Mouse (Mus musculus) liver, embryonic 16.5 days (tissue): ENCODE data around the gene Ranbp3l. TPM values are rescaled to one million over a fixed set of nuclear protein-coding genes. Genes with fewer than 3 reads are reported as not detected.

Source experiments
- ATAC-seq: fragments of 200-750 bp; cut with Nextera tagmentation; 2 replicates; pipeline ENCODE4 v1.8.0; 2017; ENCODE audit warnings: low read depth, mild to moderate bottlenecking, moderate number of reproducible peaks, moderate library complexity
- H3K27ac ChIP-seq: fragments of 300-500 bp; sonication (generic); 2 replicates; pipeline ENCODE4 v1.5.1; 2014; ENCODE audit warnings: mild to moderate bottlenecking, low read length
- H3K27me3 ChIP-seq: fragments of 300-500 bp; sonication (generic); 2 replicates; pipeline ENCODE4 v1.6.1; 2014; ENCODE audit warnings: low read depth, low read length, mixed read lengths; ENCODE audit not compliant: control insufficient read depth, insufficient read depth
- H3K36me3 ChIP-seq: fragments of 300-500 bp; sonication (generic); 2 replicates; pipeline ENCODE4 v1.6.1; 2014; ENCODE audit warnings: mild to moderate bottlenecking; ENCODE audit not compliant: control insufficient read depth, insufficient read depth
- H3K4me1 ChIP-seq: fragments of 300-500 bp; sonication (generic); 2 replicates; pipeline ENCODE4 v1.6.1; 2014; ENCODE audit warnings: low read depth, low read length, mixed read lengths; ENCODE audit not compliant: control insufficient read depth
- H3K4me2 ChIP-seq: fragments of 300-500 bp; sonication (generic); 2 replicates; pipeline ENCODE4 v1.6.1; 2014; ENCODE audit warnings: low read depth, low read length, mixed read lengths
- H3K4me3 ChIP-seq: fragments of 300-500 bp; sonication (generic); 2 replicates; pipeline ENCODE4 v1.5.1; 2014; ENCODE audit warnings: low read depth, mild to moderate bottlenecking, low read length
- H3K9ac ChIP-seq: fragments of 300-500 bp; sonication (generic); 2 replicates; pipeline ENCODE4 v1.6.1; 2014; ENCODE audit warnings: low read depth, low read length
- H3K9me3 ChIP-seq: fragments of 300-500 bp; sonication (generic); replicated peaks from 2 replicates; pipeline ENCODE4 v1.6.1; 2016; ENCODE audit warnings: low read length; ENCODE audit not compliant: control insufficient read depth
- WGBS: fragments of 180-500 bp; shearing (Covaris S2); extraction: QIAGEN DNeasy Blood & Tissue Kit; methylation state at CpG from one replicate; pipeline ENCODE4 v1.1.7; 2014; ENCODE audit not compliant: insufficient replicate concordance; 5-methylcytosine and 5-hydroxymethylcytosine counted together
- polyA plus RNA-seq: library from polyadenylated mRNA; unstranded; fragments of >200 nt; fragmentation: Nextera tagmentation; extraction: Ambion mirVana; gene quantifications from 2 replicates; pipeline ENCODE4 v1.2.1, GENCODE M21; 2015

The Ranbp3l gene
- polyA plus RNA-seq, 1 experiment from 2014 or later, result 1.1 TPM

- no peak overlapping the region for H3K27ac ChIP-seq
- WGBS, result 72% methylated on average over 7 of the region's 7 CpGs
- H3K4me3 ChIP-seq, result no peak overlapping the region
- no peak; the same call in 1 of the 2 replicates for ATAC-seq
- no peaks in the 10 kb centered on the region for H3K9me3 ChIP-seq
- no peak overlapping the region for H3K9ac ChIP-seq
- H3K4me1 ChIP-seq, result no peaks in the 10 kb centered on the region
- no peak overlapping the region for H3K4me2 ChIP-seq
- no peaks in the 10 kb centered on the region for H3K36me3 ChIP-seq
- H3K27me3 ChIP-seq, result no peaks in the 10 kb centered on the region
Measured at GRCm38 (mm10) chr15:9061150-9061882, 93.6 kb downstream of the Ranbp3l start.

GRCm38 (mm10) chr15:9068881-9069280, 101.1 kb downstream of the Ranbp3l start:
- Histone ChIP-seq H3K9ac (no peak overlapping the region), H3K4me2 (peak overlapping the region; percentile 22), H3K4me3 (no peak overlapping the region)

GRCm38 (mm10) chr15:9070353-9070752, 102.6 kb downstream of the Ranbp3l start:
- Histone ChIP-seq H3K4me3 (peak overlapping the region; percentile 100), H3K9ac (peak overlapping the region; percentile 86), H3K36me3 (no peaks in the 10 kb centered on the region), H3K4me1 (peaks cover 23% of the 10 kb centered on the region), H3K9me3 (no peaks in the 10 kb centered on the region), H3K27ac (peak overlapping the region; percentile 97), H3K27me3 (no peaks in the 10 kb centered on the region), H3K4me2 (peak overlapping the region; percentile 88)
- WGBS, result under 1% methylated on average over 3 of the region's 3 CpGs
- ATAC-seq, result peak; percentile 5

More at GRCm38 (mm10) chr15:9068881-9069280, 101.1 kb downstream of the Ranbp3l start:
- peaks cover 14% of the 10 kb centered on the region for H3K4me1 ChIP-seq
- 68% methylated on average over 4 of the region's 4 CpGs for WGBS
- no peaks in the 10 kb centered on the region for H3K27me3 ChIP-seq
- H3K36me3 ChIP-seq, result no peaks in the 10 kb centered on the region
- H3K9me3 ChIP-seq, result no peaks in the 10 kb centered on the region
- ATAC-seq, result no peak
- H3K27ac ChIP-seq, result peak overlapping the region; percentile 73

GRCm38 (mm10) chr15:9070912-9071555, 103.3 kb downstream of the Ranbp3l start, which contains the start of gene Nadk2:
TSS of gene Nadk2 (plus strand) at chr15:9071260.
- Histone ChIP-seq H3K27ac (peak within 1 kb of the TSS; percentile 98), H3K9me3 (no peaks in the 10 kb centered on the region), H3K27me3 (no peaks in the 10 kb centered on the region), H3K9ac (peak within 1 kb of the TSS; percentile 100), H3K4me2 (peak within 1 kb of the TSS; percentile 89), H3K36me3 (no peaks in the 10 kb centered on the region), H3K4me3 (peak within 1 kb of the TSS; percentile 100), H3K4me1 (peaks cover 29% of the 10 kb centered on the region)
- peak; percentile 91 for ATAC-seq
- under 1% methylated on average over 37 of the region's 54 CpGs for WGBS

- no peak for ATAC-seq
- under 1% methylated on average over 54 of the region's 66 CpGs for WGBS
- Histone ChIP-seq H3K27ac (peak overlapping the region; percentile 98), H3K4me2 (peak overlapping the region; percentile 89), H3K9ac (peak overlapping the region; percentile 100), H3K4me3 (peak overlapping the region; percentile 100), H3K36me3 (no peaks in the 10 kb centered on the region), H3K4me1 (peaks cover 38% of the 10 kb centered on the region), H3K9me3 (no peaks in the 10 kb centered on the region), H3K27me3 (no peaks in the 10 kb centered on the region)
Measured at GRCm38 (mm10) chr15:9071556-9072544, 104.1 kb downstream of the Ranbp3l start.

GRCm38 (mm10) chr15:9072630-9073029, 104.9 kb downstream of the Ranbp3l start:
- Histone ChIP-seq H3K4me2 (peak overlapping the region; percentile 89), H3K27me3 (no peaks in the 10 kb centered on the region), H3K4me1 (peaks cover 41% of the 10 kb centered on the region), H3K27ac (peak overlapping the region; percentile 98), H3K9me3 (no peaks in the 10 kb centered on the region), H3K9ac (peak overlapping the region; percentile 100), H3K36me3 (no peaks in the 10 kb centered on the region), H3K4me3 (peak overlapping the region; percentile 100)
- WGBS, result under 1% methylated on average over 5 of the region's 5 CpGs
- ATAC-seq, result no peak

- Histone ChIP-seq H3K36me3 (no peaks in the 10 kb centered on the region), H3K4me3 (peak overlapping the region; percentile 100), H3K9ac (peak overlapping the region; percentile 100), H3K27ac (peak overlapping the region; percentile 98), H3K4me2 (peak overlapping the region; percentile 89), H3K27me3 (no peaks in the 10 kb centered on the region), H3K9me3 (no peaks in the 10 kb centered on the region), H3K4me1 (peaks cover 45% of the 10 kb centered on the region)
- WGBS, result 6% methylated on average over 12 of the region's 12 CpGs
- ATAC-seq, result no peak
Measured at GRCm38 (mm10) chr15:9073067-9073608, 105.4 kb downstream of the Ranbp3l start.

GRCm38 (mm10) chr15:9073684-9074083, 105.9 kb downstream of the Ranbp3l start:
- 24% methylated on average over 5 of the region's 5 CpGs for WGBS
- Histone ChIP-seq H3K4me2 (peak overlapping the region; percentile 89), H3K36me3 (no peaks in the 10 kb centered on the region), H3K9ac (peak overlapping the region; percentile 100), H3K27me3 (no peaks in the 10 kb centered on the region), H3K27ac (peak overlapping the region; percentile 98), H3K4me3 (peak overlapping the region; percentile 100), H3K4me1 (peaks cover 49% of the 10 kb centered on the region), H3K9me3 (no peaks in the 10 kb centered on the region)
- ATAC-seq, result no peak
